In genomic region chr4:148715396-148715795, GRCm38 (mm10) we compare ENCODE assay signal across 9 mouse cellular contexts.
DNase-seq lines count a peak whose midpoint lies in the region; ATAC-seq and TF ChIP-seq lines count a peak whose summit lies in the region.
"Had no signal": no experiment of that assay in that cellular context is flagged by ENCODE, and none has a peak within 500 bp of the region (broad histone marks: within the 10 kb centered on the region; RNA-seq: fewer than 3 reads in every experiment).

No protein-coding gene starts in this region.

- H3K27me3 ChIP-seq in cerebellum, adult 2 months (ENCODE audit: control insufficient read depth, insufficient read depth, low read length): no peaks in the 10 kb centered on the region
- no peaks in the 10 kb centered on the region for H3K27me3 ChIP-seq in liver, adult 2 months (ENCODE audit: control insufficient read depth, insufficient read depth, low read length)
- H3K27me3 ChIP-seq in liver, embryonic 11.5 days (replicated peaks; ENCODE audit: control insufficient read depth, insufficient read depth, low read length): peaks cover 18% of the 10 kb centered on the region
- no peaks in the 10 kb centered on the region; the same call in 1 of the 2 replicates for H3K27me3 ChIP-seq in kidney, postnatal 0 days (ENCODE audit: insufficient read depth, low read length)
- H3K27me3 ChIP-seq: neural tube, embryonic 12.5 days had no signal

- H3K9me3 ChIP-seq in liver, embryonic 11.5 days (ENCODE audit: control insufficient read depth, low read length): no peaks in the 10 kb centered on the region
- no peaks in the 10 kb centered on the region for H3K9me3 ChIP-seq in kidney, postnatal 0 days (replicated peaks; ENCODE audit: low read length)
- H3K9me3 ChIP-seq: neural tube, embryonic 12.5 days had no signal

- H3K36me3 ChIP-seq in liver, adult 2 months (ENCODE audit: control insufficient read depth, insufficient read depth, low read length): no peaks in the 10 kb centered on the region
- H3K36me3 ChIP-seq in liver, embryonic 11.5 days (ENCODE audit: control insufficient read depth, insufficient read depth, low read length): no peaks in the 10 kb centered on the region
- H3K36me3 ChIP-seq in kidney, postnatal 0 days (ENCODE audit: insufficient read depth, low read length): no peaks in the 10 kb centered on the region
- H3K36me3 ChIP-seq: neural tube, embryonic 12.5 days had no signal

- no peak overlapping the region for H3K4me2 ChIP-seq in liver, embryonic 11.5 days
- H3K4me2 ChIP-seq in kidney, postnatal 0 days (ENCODE audit: low read length): no peak overlapping the region
- H3K4me2 ChIP-seq: neural tube, embryonic 12.5 days had no signal

- no peak overlapping the region for H3K27ac ChIP-seq in cerebellum, adult 2 months (ENCODE audit: insufficient read depth, low read length)
- no peak overlapping the region for H3K27ac ChIP-seq in liver, adult 2 months (replicated peaks; ENCODE audit: insufficient read depth, low read depth, low read length)
- no peak overlapping the region for H3K27ac ChIP-seq in liver, embryonic 11.5 days (ENCODE audit: low read depth, low read length)
- no peak overlapping the region for H3K27ac ChIP-seq in kidney, postnatal 0 days
- H3K27ac ChIP-seq: neural tube, embryonic 12.5 days had no signal

- no peaks in the 10 kb centered on the region for H3K79me2 ChIP-seq in liver, adult 2 months (ENCODE audit: control insufficient read depth, insufficient read depth, low read length)

- H3K4me1 ChIP-seq in cerebellum, adult 2 months (ENCODE audit: control insufficient read depth, insufficient read depth, low read length): no peaks in the 10 kb centered on the region; the same call in 1 of the 2 replicates
- peaks cover 6% of the 10 kb centered on the region; the same call in 1 of the 2 replicates for H3K4me1 ChIP-seq in liver, adult 2 months (ENCODE audit: control insufficient read depth, insufficient read depth, low read length)
- 0 out of 2 replicates have a peak, but pooled peaks cover 3% of the 10 kb centered on the region for H3K4me1 ChIP-seq in liver, embryonic 11.5 days (replicated peaks; ENCODE audit: control insufficient read depth, insufficient read depth, low read length)
- H3K4me1 ChIP-seq in kidney, postnatal 0 days (replicated peaks; ENCODE audit: insufficient read depth, low read length): 0 out of 2 replicates have a peak, but pooled peaks cover 13% of the 10 kb centered on the region

- peak; percentile 20; the same call in 1 of the 2 replicates for TF ChIP-seq CTCF in cerebellum, adult 2 months (IDR thresholded peaks at IDR 0.05; ENCODE audit: borderline replicate concordance, insufficient read depth, low read depth, low read length)
- 0 out of 2 replicates have a peak, but pooled peaks have one; percentile 15 for TF ChIP-seq CTCF in liver, adult 2 months (IDR thresholded peaks at IDR 0.05; ENCODE audit: low read depth, low read length)
- peak; percentile 66 for TF ChIP-seq CTCF in kidney, postnatal 0 days (IDR thresholded peaks at IDR 0.05; ENCODE audit: low read depth)

- no peak overlapping the region for H3K4me3 ChIP-seq in cerebellum, adult 2 months (replicated peaks; ENCODE audit: insufficient read depth, low read depth, low read length)
- H3K4me3 ChIP-seq in liver, adult 2 months (ENCODE audit: insufficient read depth, low read depth, low read length): no peak overlapping the region
- no peak overlapping the region for H3K4me3 ChIP-seq in liver, embryonic 11.5 days (ENCODE audit: low read depth, low read length)
- H3K4me3 ChIP-seq in kidney, postnatal 0 days (replicated peaks; ENCODE audit: low read depth, low read length): no peak overlapping the region
- H3K4me3 ChIP-seq: neural tube, embryonic 12.5 days had no signal

- no peak for DNase-seq in cerebellum, adult 2 months
- no peak for DNase-seq in cerebellum, postnatal 36 days
- no peak for DNase-seq in liver, adult 2 months (ENCODE audit: extremely low read depth, low read depth, low spot score)
- DNase-seq in liver, embryonic 11.5 days (ENCODE audit: low spot score): no peak
- DNase-seq in kidney, postnatal 0 days (ENCODE audit: low spot score): peak; percentile 26
- DNase-seq in frontal cortex, postnatal 36 days (ENCODE audit: low spot score in 2 of 2): no peak
- DNase-seq in right cerebral cortex, postnatal 10 days (ENCODE audit: low spot score in 2 of 2): no peak

- TF ChIP-seq POLR2A in cerebellum, adult 2 months (IDR thresholded peaks at IDR 0.05; ENCODE audit: borderline replicate concordance, insufficient read depth, low read length): no peak
- TF ChIP-seq POLR2A in liver, adult 2 months (IDR thresholded peaks at IDR 0.05; ENCODE audit: extremely low read depth, insufficient read depth, low read length): no peak

- no peak overlapping the region for H3K9ac ChIP-seq in liver, adult 2 months (ENCODE audit: low read depth, low read length)
- no peak overlapping the region for H3K9ac ChIP-seq in liver, embryonic 11.5 days (ENCODE audit: low read depth, low read length)
- H3K9ac ChIP-seq in kidney, postnatal 0 days (ENCODE audit: low read depth, low read length): no peak overlapping the region
- H3K9ac ChIP-seq: neural tube, embryonic 12.5 days had no signal

- WGBS in cerebellum, adult 2 months: 53% methylated on average over 3 of the region's 3 CpGs
- WGBS in liver, adult 2 months: 64% methylated on average over 3 of the region's 3 CpGs
- WGBS in liver, embryonic 11.5 days: 37% methylated on average over 3 of the region's 3 CpGs
- 62% methylated on average over 3 of the region's 3 CpGs for WGBS in kidney, postnatal 0 days

- ATAC-seq in liver, embryonic 11.5 days (replicated peaks; ENCODE audit: low FRiP score): no peak
- no peak for ATAC-seq in kidney, postnatal 0 days (replicated peaks; ENCODE audit: low FRiP score, low read depth)
- ATAC-seq in megakaryocyte progenitor cell, adult 5-6 weeks (replicated peaks; ENCODE audit: poor library complexity): peak; percentile 42; the same call in 1 of the 2 replicates

Comparison
In these comparisons a context has a peak if more than half of its experiments do, and no peak if none do; other contexts are left out.
1. CTCF ChIP-seq: peak in every context shown above with its lines; median percentile 66 in kidney, postnatal 0 days; 20 in cerebellum, adult 2 months; 15 in liver, adult 2 months.